Mouse (Mus musculus) brain, adult 2 months (tissue): ENCODE measurements around the gene Methig1.
A peak's percentile ranks its signal among the peaks of the same experiment; 100 is the strongest.
"Not testable (repeated sequence)": the region's sequence is repeated elsewhere in the genome, so short reads cannot be mapped to it uniquely, and the experiment has no call there.

Experiments used
- DNase-seq: peaks from one replicate; pipeline ENCODE4 v3.0.0; 2011; ENCODE audit warnings: low read depth, low spot score

The Methig1 gene

GRCm38 (mm10) chr15:100337328-100337727 is 15.6 kb upstream of the Methig1 start:
- not testable (repeated sequence) for DNase-seq

- DNase-seq, result peak; percentile 71
Measured at GRCm38 (mm10) chr15:100337847-100338246, 15.1 kb upstream of the Methig1 start.

GRCm38 (mm10) chr15:100341314-100341980 is 11.5 kb upstream of the Methig1 start:
- DNase-seq, result not testable (repeated sequence)

- no peak for DNase-seq
Measured at GRCm38 (mm10) chr15:100345484-100345883, 7.5 kb upstream of the Methig1 start.

- no peak for DNase-seq
Measured at GRCm38 (mm10) chr15:100346761-100347160, 6.2 kb upstream of the Methig1 start.

GRCm38 (mm10) chr15:100349496-100349895 is 3.5 kb upstream of the Methig1 start:
- DNase-seq, result no peak

- DNase-seq, result no peak
Measured at GRCm38 (mm10) chr15:100351501-100352060, 1.4 kb upstream of the Methig1 start.

GRCm38 (mm10) chr15:100353399-100353798 is 450 bp downstream of the Methig1 start:
- not testable (repeated sequence) for DNase-seq

GRCm38 (mm10) chr15:100355876-100356275 is 2.9 kb downstream of the Methig1 start:
- no peak for DNase-seq

- no peak for DNase-seq
Measured at GRCm38 (mm10) chr15:100364242-100364641, 11.3 kb downstream of the Methig1 start, which contains the start of gene Higd1c. Higd1c (plus strand) TSS chr15:100364542.

GRCm38 (mm10) chr15:100365967-100366366 is 13.0 kb downstream of the Methig1 start:
- DNase-seq, result not testable (repeated sequence)

- DNase-seq, result no peak
Measured at GRCm38 (mm10) chr15:100367119-100367518, 14.2 kb downstream of the Methig1 start.

- DNase-seq, result peak; percentile 85
Measured at GRCm38 (mm10) chr15:100375066-100375465, 22.1 kb downstream of the Methig1 start.

GRCm38 (mm10) chr15:100377847-100378505 is 25.0 kb downstream of the Methig1 start:
- not testable (repeated sequence) for DNase-seq

- DNase-seq, result no peak
Measured at GRCm38 (mm10) chr15:100379658-100380057, 26.7 kb downstream of the Methig1 start.

- DNase-seq, result no peak
Measured at GRCm38 (mm10) chr15:100380104-100380503, 27.2 kb downstream of the Methig1 start.

- DNase-seq, result no peak
Measured at GRCm38 (mm10) chr15:100385705-100386104, 32.8 kb downstream of the Methig1 start.

GRCm38 (mm10) chr15:100387544-100388223 is 34.7 kb downstream of the Methig1 start:
- DNase-seq, result no peak

GRCm38 (mm10) chr15:100388224-100388835 is 35.4 kb downstream of the Methig1 start:
- DNase-seq, result no peak

- DNase-seq, result no peak
Measured at GRCm38 (mm10) chr15:100388886-100389285, 35.9 kb downstream of the Methig1 start.

- DNase-seq, result no peak
Measured at GRCm38 (mm10) chr15:100391066-100391465, 38.1 kb downstream of the Methig1 start.

GRCm38 (mm10) chr15:100391599-100391998 is 38.6 kb downstream of the Methig1 start:
- DNase-seq, result no peak
